Mouse (Mus musculus): ENCODE results near the gene Camta2. TPM values are rescaled to one million over a fixed set of nuclear protein-coding genes. Genes with fewer than 3 reads are reported as not detected.

The Camta2 gene
- total and polyA plus RNA-seq, 2 experiments from 2014 or later, result 8.7 to 10.5 TPM

- Histone ChIP-seq H3K27ac (ENCODE audit: low read depth) (no peak overlapping the region), H3K4me1 (ENCODE audit: control insufficient read depth, insufficient read depth) (no peaks in the 10 kb centered on the region), H3K9me3 (replicated peaks; ENCODE audit: control insufficient read depth, low read length) (no peaks in the 10 kb centered on the region), H3K9ac (replicated peaks; ENCODE audit: low read depth, low read length) (no peak overlapping the region), H3K4me2 (ENCODE audit: low read depth, low read length) (no peak overlapping the region), H3K27me3 (ENCODE audit: control insufficient read depth, insufficient read depth, low read length) (no peaks in the 10 kb centered on the region), H3K36me3 (replicated peaks; ENCODE audit: control insufficient read depth, insufficient read depth, low read length) (peaks cover 86% of the 10 kb centered on the region), H3K4me3 (ENCODE audit: low read depth, low read length) (no peak overlapping the region)
- DNase-seq (ENCODE audit: low spot score) (no peak), ATAC-seq (ENCODE audit: insufficient read depth, low read depth) (no peak)
- TF ChIP-seq EP300 (IDR thresholded peaks at IDR 0.05; ENCODE audit: low read depth), result no peak
- WGBS, result 88% methylated on average over 6 of the region's 6 CpGs
Observed at GRCm38 (mm10) chr11:70713222-70713621, 25.3 kb upstream of the Camta2 start.

GRCm38 (mm10) chr11:70711026-70711425, 23.1 kb upstream of the Camta2 start:
- WGBS, result 95% methylated on average over 10 of the region's 10 CpGs

GRCm38 (mm10) chr11:70706127-70706526, 18.2 kb upstream of the Camta2 start:
- Histone ChIP-seq H3K27me3 (ENCODE audit: control insufficient read depth, insufficient read depth, low read length) (no peaks in the 10 kb centered on the region), H3K27ac (ENCODE audit: low read depth) (no peak overlapping the region), H3K9ac (replicated peaks; ENCODE audit: low read depth, low read length) (no peak overlapping the region), H3K4me2 (ENCODE audit: low read depth, low read length) (no peak overlapping the region), H3K36me3 (replicated peaks; ENCODE audit: control insufficient read depth, insufficient read depth, low read length) (peaks cover 78% of the 10 kb centered on the region), H3K9me3 (replicated peaks; ENCODE audit: control insufficient read depth, low read length) (no peaks in the 10 kb centered on the region), H3K4me1 (ENCODE audit: control insufficient read depth, insufficient read depth) (peaks cover 17% of the 10 kb centered on the region; the same call in 1 of the 2 replicates), H3K4me3 (ENCODE audit: low read depth, low read length) (no peak overlapping the region)
- ATAC-seq (ENCODE audit: insufficient read depth, low read depth) (no peak), DNase-seq (ENCODE audit: low spot score) (no peak)
- WGBS, result 72% methylated on average over 3 of the region's 3 CpGs
- no peak for TF ChIP-seq EP300 (IDR thresholded peaks at IDR 0.05; ENCODE audit: low read depth)
- TF ChIP-seq CTCF (IDR thresholded peaks at IDR 0.05; ENCODE audit: low read depth), result no peak

More at GRCm38 (mm10) chr11:70711026-70711425, 23.1 kb upstream of the Camta2 start:
- Histone ChIP-seq H3K4me1 (ENCODE audit: control insufficient read depth, insufficient read depth) (no peaks in the 10 kb centered on the region), H3K4me3 (ENCODE audit: low read depth, low read length) (no peak overlapping the region), H3K36me3 (replicated peaks; ENCODE audit: control insufficient read depth, insufficient read depth, low read length) (peaks cover 86% of the 10 kb centered on the region), H3K4me2 (ENCODE audit: low read depth, low read length) (no peak overlapping the region), H3K27ac (ENCODE audit: low read depth) (no peak overlapping the region), H3K27me3 (ENCODE audit: control insufficient read depth, insufficient read depth, low read length) (no peaks in the 10 kb centered on the region), H3K9me3 (replicated peaks; ENCODE audit: control insufficient read depth, low read length) (no peaks in the 10 kb centered on the region), H3K9ac (replicated peaks; ENCODE audit: low read depth, low read length) (no peak overlapping the region)
- no peak for ATAC-seq (ENCODE audit: insufficient read depth, low read depth)
- no peak for DNase-seq (ENCODE audit: low spot score)
- TF ChIP-seq CTCF (IDR thresholded peaks at IDR 0.05; ENCODE audit: low read depth), result no peak
- no peak for TF ChIP-seq EP300 (IDR thresholded peaks at IDR 0.05; ENCODE audit: low read depth)

GRCm38 (mm10) chr11:70702781-70703180, 14.9 kb upstream of the Camta2 start:
- peak; percentile 60 for DNase-seq (ENCODE audit: low spot score)
- 9% methylated on average over 6 of the region's 6 CpGs for WGBS
- peak; percentile 37 for ATAC-seq (ENCODE audit: insufficient read depth, low read depth)
- no peaks in the 10 kb centered on the region for H3K9me3 ChIP-seq (replicated peaks; ENCODE audit: control insufficient read depth, low read length)
- H3K36me3 ChIP-seq (replicated peaks; ENCODE audit: control insufficient read depth, insufficient read depth, low read length), result peaks cover 45% of the 10 kb centered on the region
- H3K4me3 ChIP-seq (ENCODE audit: low read depth, low read length), result peak overlapping the region; percentile 92
- 0 out of 2 replicates have a peak, but pooled peaks have one; percentile 19 for TF ChIP-seq EP300 (IDR thresholded peaks at IDR 0.05; ENCODE audit: low read depth)
- no peak for TF ChIP-seq CTCF (IDR thresholded peaks at IDR 0.05; ENCODE audit: low read depth)
- no peaks in the 10 kb centered on the region for H3K27me3 ChIP-seq (ENCODE audit: control insufficient read depth, insufficient read depth, low read length)
- H3K9ac ChIP-seq (replicated peaks; ENCODE audit: low read depth, low read length), result peak overlapping the region; percentile 92
- peak overlapping the region; percentile 87 for H3K4me2 ChIP-seq (ENCODE audit: low read depth, low read length)
- H3K4me1 ChIP-seq (ENCODE audit: control insufficient read depth, insufficient read depth), result peaks cover 19% of the 10 kb centered on the region; the same call in 1 of the 2 replicates
- peak overlapping the region; percentile 97 for H3K27ac ChIP-seq (ENCODE audit: low read depth)

GRCm38 (mm10) chr11:70701984-70702733, 14.3 kb upstream of the Camta2 start:
- Histone ChIP-seq H3K27me3 (ENCODE audit: control insufficient read depth, insufficient read depth, low read length) (no peaks in the 10 kb centered on the region), H3K9me3 (replicated peaks; ENCODE audit: control insufficient read depth, low read length) (no peaks in the 10 kb centered on the region), H3K9ac (replicated peaks; ENCODE audit: low read depth, low read length) (peak overlapping the region; percentile 92), H3K36me3 (replicated peaks; ENCODE audit: control insufficient read depth, insufficient read depth, low read length) (peaks cover 38% of the 10 kb centered on the region), H3K4me1 (ENCODE audit: control insufficient read depth, insufficient read depth) (peaks cover 19% of the 10 kb centered on the region; the same call in 1 of the 2 replicates), H3K4me3 (ENCODE audit: low read depth, low read length) (peak overlapping the region; percentile 92), H3K4me2 (ENCODE audit: low read depth, low read length) (peak overlapping the region; percentile 87), H3K27ac (ENCODE audit: low read depth) (peak overlapping the region; percentile 97)
- DNase-seq (ENCODE audit: low spot score) (peak; percentile 54), ATAC-seq (ENCODE audit: insufficient read depth, low read depth) (no peak)
- TF ChIP-seq CTCF (IDR thresholded peaks at IDR 0.05; ENCODE audit: low read depth) (no peak), EP300 (IDR thresholded peaks at IDR 0.05; ENCODE audit: low read depth) (no peak; the same call in 1 of the 2 replicates)
- 34% methylated on average over 6 of the region's 6 CpGs for WGBS
